ENCODE assay signal across 38 mouse cellular contexts in the genomic region with DNA sequence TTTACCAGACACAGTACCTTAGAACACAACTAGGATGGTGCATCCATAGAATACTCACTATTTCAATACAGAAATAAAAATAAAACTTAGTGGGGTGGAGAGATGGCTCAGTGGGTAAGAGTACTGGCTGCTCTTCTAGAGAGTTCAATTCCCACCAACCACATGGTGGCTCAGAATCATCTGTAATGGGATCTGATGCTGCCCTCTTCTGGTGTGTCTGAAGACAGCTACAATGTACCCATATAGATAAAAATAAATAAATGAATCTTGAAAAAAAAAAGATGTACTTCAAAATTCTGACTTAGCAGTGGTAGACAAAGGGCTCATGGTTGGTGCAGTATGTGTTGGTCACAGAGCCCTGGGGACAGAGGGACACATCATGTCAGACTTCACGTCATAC. TPM values are rescaled to one million over a fixed set of nuclear protein-coding genes. Genes with fewer than 3 reads are reported as not detected.
A peak's percentile ranks its signal among the peaks of the same experiment; 100 is the strongest.
DNase-seq lines count a peak whose midpoint lies in the region; ATAC-seq and TF ChIP-seq lines count a peak whose summit lies in the region.
"Had no signal": no experiment of that assay in that cellular context is flagged by ENCODE, and none has a peak within 500 bp of the region (broad histone marks: within the 10 kb centered on the region; RNA-seq: fewer than 3 reads in every experiment).

No protein-coding gene starts in this region.

- no peaks in the 10 kb centered on the region for H3K4me1 ChIP-seq in heart, postnatal 0 days (ENCODE audit: control insufficient read depth, insufficient read depth)
- H3K4me1 ChIP-seq in lung, embryonic 14.5 days (ENCODE audit: insufficient read depth): no peaks in the 10 kb centered on the region
- H3K4me1 ChIP-seq in kidney, adult 2 months (ENCODE audit: control insufficient read depth, insufficient read depth, low read length): no peaks in the 10 kb centered on the region; the same call in 1 of the 2 replicates
- H3K4me1 ChIP-seq: forebrain, embryonic 12.5 days; heart, embryonic 13.5 days; kidney, embryonic 15.5 days; limb, embryonic 10.5 days; midbrain, embryonic 15.5 days; neural tube, embryonic 13.5 days had no signal

- no peak for ATAC-seq in heart, postnatal 0 days (ENCODE audit: insufficient read depth, low read depth)
- no peak for ATAC-seq in lung, embryonic 14.5 days (ENCODE audit: insufficient read depth)
- ATAC-seq in activated CD4-positive, CD25-positive, alpha-beta regulatory T cell, adult 4 months: no peak
- ATAC-seq: midbrain, embryonic 15.5 days had no signal

- H3K4me2 ChIP-seq in heart, postnatal 0 days (ENCODE audit: low read depth, low read length): no peak overlapping the region
- no peak overlapping the region for H3K4me2 ChIP-seq in lung, embryonic 14.5 days
- H3K4me2 ChIP-seq: embryonic facial prominence, embryonic 13.5 days; forebrain, embryonic 12.5 days; heart, embryonic 13.5 days; hindbrain, embryonic 14.5 days; kidney, embryonic 15.5 days; midbrain, embryonic 15.5 days; neural tube, embryonic 13.5 days had no signal

- no peaks in the 10 kb centered on the region for H3K79me3 ChIP-seq in C2C12 (ENCODE audit: low read depth)

- no peak for TF ChIP-seq POLR2A in kidney, adult 2 months (IDR thresholded peaks at IDR 0.05; ENCODE audit: low read depth, low read length)

- no peak overlapping the region for H3K27ac ChIP-seq in heart, postnatal 0 days (ENCODE audit: low read depth)
- no peak overlapping the region for H3K27ac ChIP-seq in lung, embryonic 14.5 days (ENCODE audit: low read depth)
- no peak overlapping the region for H3K27ac ChIP-seq in kidney, adult 2 months (ENCODE audit: insufficient read depth, low read depth, low read length)
- H3K27ac ChIP-seq: embryonic facial prominence, embryonic 13.5 days; forebrain, embryonic 12.5 days; heart, embryonic 13.5 days; hindbrain, embryonic 14.5 days; kidney, embryonic 15.5 days; limb, embryonic 10.5 days; midbrain, embryonic 15.5 days; neural tube, embryonic 13.5 days had no signal

- no peaks in the 10 kb centered on the region for H3K79me2 ChIP-seq in C2C12 (ENCODE audit: control insufficient read depth, insufficient read depth)

- no peak for TF ChIP-seq EP300 in heart, postnatal 0 days (IDR thresholded peaks at IDR 0.05; ENCODE audit: low read depth)

- H3K27me3 ChIP-seq in heart, postnatal 0 days (ENCODE audit: control insufficient read depth, insufficient read depth, low read length): no peaks in the 10 kb centered on the region
- H3K27me3 ChIP-seq in lung, embryonic 14.5 days (ENCODE audit: insufficient read depth, low read length): no peaks in the 10 kb centered on the region
- H3K27me3 ChIP-seq in C2C12 (ENCODE audit: control insufficient read depth, insufficient read depth, insufficient read length): no peaks in the 10 kb centered on the region
- H3K27me3 ChIP-seq in kidney, adult 2 months (replicated peaks; ENCODE audit: control insufficient read depth, insufficient read depth, low read length): no peaks in the 10 kb centered on the region
- H3K27me3 ChIP-seq: embryonic facial prominence, embryonic 13.5 days; forebrain, embryonic 12.5 days; heart, embryonic 13.5 days; kidney, embryonic 15.5 days; midbrain, embryonic 15.5 days; neural tube, embryonic 13.5 days had no signal

- 89% methylated on average over 1 of the region's 1 CpGs for WGBS in heart, postnatal 0 days
- WGBS in lung, embryonic 14.5 days: 77% methylated on average over 1 of the region's 1 CpGs
- WGBS in kidney, adult 2 months: 87% methylated on average over 1 of the region's 1 CpGs

- intact Hi-C loops in heart, postnatal 36 days (cut with DNase I): no loop called here

- 0 out of 2 replicates have a peak, but pooled peaks have one; percentile 2 for TF ChIP-seq CTCF in heart, postnatal 0 days (IDR thresholded peaks at IDR 0.05; ENCODE audit: low read depth)
- TF ChIP-seq CTCF in lung, embryonic 14.5 days (IDR thresholded peaks at IDR 0.05; ENCODE audit: low read depth): 0 out of 2 replicates have a peak, but pooled peaks have one; percentile 6
- TF ChIP-seq CTCF in C2C12 (IDR thresholded peaks at IDR 0.05; ENCODE audit: control insufficient read depth, insufficient read depth, insufficient read length): peak; percentile 5
- no peak for TF ChIP-seq CTCF in kidney, adult 2 months (conservative IDR thresholded peaks at IDR 0.05; ENCODE audit: insufficient read depth, insufficient read length, low read depth, low read length)

- H3ac ChIP-seq in C2C12 (ENCODE audit: control insufficient read depth, insufficient read length, low read depth): no peak overlapping the region

- H3K9me3 ChIP-seq in heart, postnatal 0 days (replicated peaks; ENCODE audit: control insufficient read depth, low read length): no peaks in the 10 kb centered on the region
- no peaks in the 10 kb centered on the region for H3K9me3 ChIP-seq in lung, embryonic 14.5 days (ENCODE audit: low read depth, low read length)
- H3K9me3 ChIP-seq: embryonic facial prominence, embryonic 13.5 days; forebrain, embryonic 12.5 days; G1E; heart, embryonic 13.5 days; kidney, embryonic 15.5 days; limb, embryonic 10.5 days; midbrain, embryonic 15.5 days; neural tube, embryonic 13.5 days had no signal

- no peak overlapping the region for H3K4me3 ChIP-seq in heart, postnatal 0 days (ENCODE audit: low read depth, low read length)
- no peak overlapping the region for H3K4me3 ChIP-seq in lung, embryonic 14.5 days (ENCODE audit: low read depth, low read length)
- H3K4me3 ChIP-seq in C2C12 (ENCODE audit: insufficient read depth, poor library complexity, severe bottlenecking): no peak overlapping the region
- H3K4me3 ChIP-seq in kidney, adult 2 months (ENCODE audit: insufficient read depth, low read depth, low read length): no peak overlapping the region
- H3K4me3 ChIP-seq: embryonic facial prominence, embryonic 13.5 days; erythroblast, embryonic 14.5 days; forebrain, embryonic 12.5 days; heart, embryonic 13.5 days; kidney, embryonic 15.5 days; limb, embryonic 10.5 days; midbrain, embryonic 15.5 days; myocyte; neural tube, embryonic 13.5 days had no signal

- no peak for DNase-seq in heart, postnatal 0 days (ENCODE audit: low spot score)
- no peak for DNase-seq in heart, postnatal 36 days
- DNase-seq in lung, embryonic 14.5 days: no peak
- DNase-seq in lung, postnatal 10 days: no peak
- DNase-seq in brain, adult 2 months (ENCODE audit: low read depth, low spot score): peak; percentile 33
- no peak for DNase-seq in kidney, adult 2 months
- DNase-seq: adrenal gland, postnatal 14 days; cerebellum, adult 11-12 months; cerebellum, postnatal 14 days; embryo, embryonic 11 days; gastrocnemius, postnatal 10 days; heart, postnatal 4 days; kidney, postnatal 4 days; layer of hippocampus, adult 9-11 months; liver; lung, postnatal 36 days; retina, postnatal 1 day; right cerebral cortex, postnatal 25 days; spleen, adult 18-20 months; thymus, postnatal 14 days had no signal

- no peak overlapping the region for H3K9ac ChIP-seq in heart, postnatal 0 days (replicated peaks; ENCODE audit: low read depth, low read length)
- no peak overlapping the region for H3K9ac ChIP-seq in lung, embryonic 14.5 days
- H3K9ac ChIP-seq: embryonic facial prominence, embryonic 13.5 days; forebrain, embryonic 12.5 days; heart, embryonic 13.5 days; hindbrain, embryonic 14.5 days; kidney, embryonic 15.5 days; midbrain, embryonic 15.5 days; neural tube, embryonic 13.5 days had no signal

- peaks cover 29% of the 10 kb centered on the region for H3K36me3 ChIP-seq in heart, postnatal 0 days (replicated peaks; ENCODE audit: control insufficient read depth, insufficient read depth, low read length)
- H3K36me3 ChIP-seq in lung, embryonic 14.5 days (ENCODE audit: insufficient read depth): peaks cover 17% of the 10 kb centered on the region; the same call in 1 of the 2 replicates
- peaks cover 16% of the 10 kb centered on the region for H3K36me3 ChIP-seq in C2C12 (ENCODE audit: control insufficient read depth, insufficient read depth)
- peaks cover 14% of the 10 kb centered on the region for H3K36me3 ChIP-seq in kidney, adult 2 months (ENCODE audit: control insufficient read depth, insufficient read depth, low read length)
- H3K36me3 ChIP-seq: forebrain, embryonic 12.5 days; midbrain, embryonic 15.5 days had no signal

RNA-seq across cellular contexts. Expression of gene Slc45a2, which starts 9.0 kb away (rescaled TPM):
- total RNA-seq in heart, postnatal 0 days (2014; rRNA removed; ENCODE audit: low replicate concordance): not detected in 2 replicates
- polyA plus RNA-seq in heart, postnatal 0 days (2015; fragmentation: Nextera tagmentation; extraction: Ambion mirVana): 0.12 and 0.18 TPM in 2 replicates
- not detected for total RNA-seq in heart, postnatal 36 days (2021)
- not detected in 2 replicates for polyA plus RNA-seq in lung, embryonic 14.5 days (2014; fragmentation: Nextera tagmentation; extraction: Ambion mirVana)
- not detected for polyA plus RNA-seq in C2C12 (2012; fragmentation: generic; extraction: Trizol)
- polyA plus RNA-seq in activated CD4-positive, CD25-positive, alpha-beta regulatory T cell, adult 4 months (2017; shearing (Covaris generic)): not detected
- 0.14 and 0.16 TPM in 2 replicates for polyA plus RNA-seq in kidney, adult 2 months (2012; rRNA removed)
- total RNA-seq: adrenal gland, postnatal 14 days; gastrocnemius, postnatal 10 days; granulocyte monocyte progenitor cell, adult 5-6 weeks; megakaryocyte-erythroid progenitor cell, adult 5-6 weeks had no signal
- polyA plus RNA-seq: erythroblast, embryonic 14.5 days; G1E; heart, embryonic 13.5 days; intestine, embryonic 14.5 days; liver, embryonic 16.5 days; myocyte; neural tube, embryonic 13.5 days had no signal

RNA-seq across cellular contexts. Expression of gene Amacr, which starts 10.0 kb away (rescaled TPM):
- total RNA-seq in heart, postnatal 0 days (2014; rRNA removed; ENCODE audit: low replicate concordance): 11.2 and 25.5 TPM in 2 replicates
- polyA plus RNA-seq in heart, postnatal 0 days (2015; fragmentation: Nextera tagmentation; extraction: Ambion mirVana): 24.7 and 25.8 TPM in 2 replicates
- 10 to 100 TPM; 27.9 to 29.4 TPM for total RNA-seq in heart, postnatal 36 days (2021)
- 14.3 and 14.6 TPM in 2 replicates for polyA plus RNA-seq in lung, embryonic 14.5 days (2014; fragmentation: Nextera tagmentation; extraction: Ambion mirVana)
- 19.7 TPM for polyA plus RNA-seq in C2C12 (2012; fragmentation: generic; extraction: Trizol)
- 1 to 10 TPM; 2.4 to 2.9 TPM for polyA plus RNA-seq in activated CD4-positive, CD25-positive, alpha-beta regulatory T cell, adult 4 months (2017; shearing (Covaris generic))
- polyA plus RNA-seq in kidney, adult 2 months (2012; rRNA removed): 66.9 and 71.9 TPM in 2 replicates

RNA-seq across cellular contexts. Expression of gene C1qtnf3, which starts 39.4 kb away (rescaled TPM):
- total RNA-seq in heart, postnatal 0 days (2014; rRNA removed; ENCODE audit: low replicate concordance): 6.5 TPM in 1 of 2 replicates, not detected in the other
- 0.16 and 1.3 TPM in 2 replicates for polyA plus RNA-seq in heart, postnatal 0 days (2015; fragmentation: Nextera tagmentation; extraction: Ambion mirVana)
- under 1 TPM in 1 of 2 experiments, not detected in 1; 0.17 TPM for total RNA-seq in heart, postnatal 36 days (2021)
- polyA plus RNA-seq in lung, embryonic 14.5 days (2014; fragmentation: Nextera tagmentation; extraction: Ambion mirVana): 0.14 and 0.35 TPM in 2 replicates
- polyA plus RNA-seq in C2C12 (2012; fragmentation: generic; extraction: Trizol): 4.4 TPM
- not detected for polyA plus RNA-seq in activated CD4-positive, CD25-positive, alpha-beta regulatory T cell, adult 4 months (2017; shearing (Covaris generic))
- 22.3 and 22.4 TPM in 2 replicates for polyA plus RNA-seq in kidney, adult 2 months (2012; rRNA removed)
- total RNA-seq: G1E; granulocyte monocyte progenitor cell, adult 5-6 weeks; megakaryocyte-erythroid progenitor cell, adult 5-6 weeks had no signal
- polyA plus RNA-seq: erythroblast, embryonic 14.5 days; G1E had no signal

RNA-seq across cellular contexts. Expression of gene Rxfp3, which starts 46.2 kb away (rescaled TPM):
- total RNA-seq in heart, postnatal 0 days (2014; rRNA removed; ENCODE audit: low replicate concordance): 1.8 TPM in 1 of 2 replicates, not detected in the other
- 0.05 and 0.07 TPM in 2 replicates for polyA plus RNA-seq in heart, postnatal 0 days (2015; fragmentation: Nextera tagmentation; extraction: Ambion mirVana)
- under 1 TPM in 1 of 2 experiments, not detected in 1; 0.08 TPM for total RNA-seq in heart, postnatal 36 days (2021)
- 0.04 and 0.07 TPM in 2 replicates for polyA plus RNA-seq in lung, embryonic 14.5 days (2014; fragmentation: Nextera tagmentation; extraction: Ambion mirVana)
- 0.02 TPM for polyA plus RNA-seq in C2C12 (2012; fragmentation: generic; extraction: Trizol)
- not detected for polyA plus RNA-seq in activated CD4-positive, CD25-positive, alpha-beta regulatory T cell, adult 4 months (2017; shearing (Covaris generic))
- polyA plus RNA-seq in kidney, adult 2 months (2012; rRNA removed): not detected in 2 replicates
- total RNA-seq: adrenal gland, postnatal 14 days; G1E; granulocyte monocyte progenitor cell, adult 5-6 weeks; megakaryocyte-erythroid progenitor cell, adult 5-6 weeks had no signal
- polyA plus RNA-seq: erythroblast, embryonic 14.5 days; G1E; intestine, embryonic 14.5 days; liver, embryonic 16.5 days; testis, adult 2 months had no signal
